In the genomic region with DNA sequence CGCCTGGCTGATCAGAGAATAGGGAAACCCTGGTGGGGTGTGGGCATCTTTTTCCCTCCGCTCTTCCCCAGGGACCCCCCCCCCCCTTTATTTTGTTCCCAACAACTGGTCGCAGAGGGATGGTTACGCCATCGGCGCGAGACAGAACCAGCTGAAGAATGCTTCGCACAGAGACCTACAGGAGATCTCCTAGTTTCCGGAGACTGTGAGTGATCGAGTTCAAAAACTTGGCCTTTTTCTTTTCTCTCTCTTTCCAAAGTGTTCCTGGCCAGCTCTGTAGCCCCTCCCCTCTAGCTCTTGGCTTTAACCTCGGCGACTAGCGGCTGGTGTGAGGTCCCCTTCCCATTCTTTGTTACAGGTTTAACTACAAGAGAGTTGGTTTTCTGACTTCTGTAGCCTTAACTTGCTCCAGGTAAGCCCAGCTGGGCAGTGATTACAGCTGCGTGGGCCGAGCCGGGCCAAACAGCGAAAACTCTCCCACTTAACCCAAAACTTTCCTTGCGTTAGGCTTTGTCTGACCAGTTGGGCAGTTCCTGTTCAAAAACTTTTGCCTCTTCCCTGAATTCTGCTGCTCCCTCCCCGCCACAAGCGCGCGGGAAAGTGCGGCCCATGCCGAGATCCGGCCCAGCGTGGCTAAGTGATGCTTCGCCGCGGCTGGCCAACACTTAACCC, we compare ENCODE assay signal across 9 mouse cellular contexts. TPM values are rescaled to one million over a fixed set of nuclear protein-coding genes. Genes with fewer than 3 reads are reported as not detected.
A peak's percentile ranks its signal among the peaks of the same experiment; 100 is the strongest.
DNase-seq lines count a peak whose midpoint lies in the region; ATAC-seq and TF ChIP-seq lines count a peak whose summit lies in the region.
"Had no signal": no experiment of that assay in that cellular context is flagged by ENCODE, and none has a peak within 500 bp of the region (broad histone marks: within the 10 kb centered on the region; RNA-seq: fewer than 3 reads in every experiment).

No protein-coding gene starts in this region.

- 2% methylated on average over 29 of the region's 29 CpGs for WGBS in intestine, postnatal 0 days
- 2% methylated on average over 29 of the region's 29 CpGs for WGBS in liver, postnatal 0 days (ENCODE audit: insufficient replicate concordance)

- H3K9ac ChIP-seq in intestine, postnatal 0 days (ENCODE audit: low read depth, low read length): peak overlapping the region; percentile 34
- no peak overlapping the region for H3K9ac ChIP-seq in liver, postnatal 0 days (replicated peaks)

- peak; percentile 57 for ATAC-seq in intestine, postnatal 0 days
- peak; percentile 21; the same call in 1 of the 2 replicates for ATAC-seq in liver, postnatal 0 days
- ATAC-seq in erythroid progenitor cell, adult 5-6 weeks (replicated peaks; ENCODE audit: low FRiP score, poor library complexity, severe bottlenecking): no peak

- H3K4me1 ChIP-seq in intestine, postnatal 0 days (replicated peaks; ENCODE audit: control insufficient read depth, insufficient read depth, low read length): no peaks in the 10 kb centered on the region
- no peaks in the 10 kb centered on the region for H3K4me1 ChIP-seq in liver, postnatal 0 days (ENCODE audit: insufficient read depth)

- no peaks in the 10 kb centered on the region for H3K36me3 ChIP-seq in intestine, postnatal 0 days (ENCODE audit: control insufficient read depth, insufficient read depth)
- H3K36me3 ChIP-seq in liver, postnatal 0 days (replicated peaks; ENCODE audit: insufficient read depth, low read length): no peaks in the 10 kb centered on the region

- no peak for TF ChIP-seq CTCF in intestine, postnatal 0 days (IDR thresholded peaks at IDR 0.05; ENCODE audit: low read depth)
- TF ChIP-seq CTCF in liver, postnatal 0 days (IDR thresholded peaks at IDR 0.05; ENCODE audit: low read depth): no peak

- no peaks in the 10 kb centered on the region for H3K9me3 ChIP-seq in intestine, postnatal 0 days (ENCODE audit: control insufficient read depth)
- H3K9me3 ChIP-seq in liver, postnatal 0 days (ENCODE audit: low read length): no peaks in the 10 kb centered on the region

- peak overlapping the region; percentile 65 for H3K4me2 ChIP-seq in intestine, postnatal 0 days (replicated peaks; ENCODE audit: low read depth)
- peak overlapping the region; percentile 61 for H3K4me2 ChIP-seq in liver, postnatal 0 days (ENCODE audit: low read depth, low read length)

- H3K4me3 ChIP-seq in intestine, postnatal 0 days (ENCODE audit: low read depth, low read length): peak overlapping the region; percentile 27
- H3K4me3 ChIP-seq in liver, postnatal 0 days (ENCODE audit: low read depth, low read length): peak overlapping the region; percentile 29
- H3K4me3 ChIP-seq: erythroblast, embryonic 14.5 days had no signal

- no peak for TF ChIP-seq EP300 in liver, postnatal 0 days (IDR thresholded peaks at IDR 0.05; ENCODE audit: low read depth)

- peak; percentile 31 to 35 for DNase-seq in cerebellum, postnatal 10 days
- no peak for DNase-seq in cerebellum, adult 11 months
- DNase-seq in heart, adult 18-20 months: peak; percentile 66 to 79
- DNase-seq in liver, postnatal 0 days: no peak
- DNase-seq in ovary, postnatal 10 days (ENCODE audit: low spot score): peak; percentile 52
- DNase-seq in layer of hippocampus, postnatal 14 days (ENCODE audit: low spot score in 2 of 2): no peak

- H3K27me3 ChIP-seq in intestine, postnatal 0 days (replicated peaks; ENCODE audit: control insufficient read depth, insufficient read depth, low read length): no peaks in the 10 kb centered on the region
- no peaks in the 10 kb centered on the region for H3K27me3 ChIP-seq in liver, postnatal 0 days (ENCODE audit: insufficient read depth, low read length)

- peak overlapping the region; percentile 62 for H3K27ac ChIP-seq in intestine, postnatal 0 days (ENCODE audit: low read depth, low read length)
- H3K27ac ChIP-seq in liver, postnatal 0 days (ENCODE audit: low read depth): peak overlapping the region; percentile 64; the same call in 1 of the 2 replicates

RNA-seq across cellular contexts. Expression of gene Tmem176b, which starts 10.7 kb away (rescaled TPM):
- 10 to 100 TPM; 39.3 to 54.1 TPM for total RNA-seq in heart, adult 18-20 months (2021)
- 319 and 320 TPM in 2 replicates for polyA plus RNA-seq in intestine, postnatal 0 days (2015; fragmentation: Nextera tagmentation; extraction: Ambion mirVana)
- 255 and 270 TPM in 2 replicates for polyA plus RNA-seq in liver, postnatal 0 days (2015; fragmentation: Nextera tagmentation; extraction: Ambion mirVana)
- total RNA-seq in layer of hippocampus, postnatal 14 days (2021): 10 to 100 TPM; 47.2 to 52.1 TPM
- 15.5 and 18.4 TPM in 2 replicates for total RNA-seq in erythroid progenitor cell, adult 5-6 weeks (2015; ENCODE audit: low replicate concordance)
- total RNA-seq in erythroid progenitor cell, adult 5-6 weeks (2017; ENCODE audit: low replicate concordance): 3.6 and 15.5 TPM in 2 replicates

RNA-seq across cellular contexts. Expression of gene Tmem176a, which starts 11.2 kb away (rescaled TPM):
- total RNA-seq in heart, adult 18-20 months (2021): 10 to 100 TPM; 14.7 to 20.6 TPM
- polyA plus RNA-seq in intestine, postnatal 0 days (2015; fragmentation: Nextera tagmentation; extraction: Ambion mirVana): 180 and 193 TPM in 2 replicates
- polyA plus RNA-seq in liver, postnatal 0 days (2015; fragmentation: Nextera tagmentation; extraction: Ambion mirVana): 174 and 198 TPM in 2 replicates
- 10 to 100 TPM; 18.3 to 19.8 TPM for total RNA-seq in layer of hippocampus, postnatal 14 days (2021)
- 6.1 and 8.8 TPM in 2 replicates for total RNA-seq in erythroid progenitor cell, adult 5-6 weeks (2015; ENCODE audit: low replicate concordance)
- total RNA-seq in erythroid progenitor cell, adult 5-6 weeks (2017; ENCODE audit: low replicate concordance): 2.7 and 13.4 TPM in 2 replicates

RNA-seq across cellular contexts. Expression of gene Aoc1, which starts 20.7 kb away (rescaled TPM):
- total RNA-seq in heart, adult 18-20 months (2021): not detected
- 101 and 106 TPM in 2 replicates for polyA plus RNA-seq in intestine, postnatal 0 days (2015; fragmentation: Nextera tagmentation; extraction: Ambion mirVana)
- 0.11 TPM in 2 replicates for polyA plus RNA-seq in liver, postnatal 0 days (2015; fragmentation: Nextera tagmentation; extraction: Ambion mirVana)
- not detected for total RNA-seq in layer of hippocampus, postnatal 14 days (2021)
- not detected in 2 replicates for total RNA-seq in erythroid progenitor cell, adult 5-6 weeks (2015; ENCODE audit: low replicate concordance)
- total RNA-seq in erythroid progenitor cell, adult 5-6 weeks (2017; ENCODE audit: low replicate concordance): not detected in 2 replicates
- polyA plus RNA-seq: erythroblast, embryonic 14.5 days had no signal

Comparison
In these comparisons a context has a peak if more than half of its experiments do, and no peak if none do; other contexts are left out.
1. DNase-seq: peak in cerebellum, postnatal 10 days (2 of 2), heart, adult 18-20 months (2 of 2) and ovary, postnatal 10 days (single experiment); none in cerebellum, adult 11 months (single experiment), liver, postnatal 0 days (single experiment) and layer of hippocampus, postnatal 14 days (0 of 2).